Mouse (Mus musculus) layer of hippocampus, postnatal 36 days (tissue): ENCODE data around the gene Mef2d. TPM values are rescaled to one million over a fixed set of nuclear protein-coding genes. Genes with fewer than 3 reads are reported as not detected.
"Not testable (repeated sequence)": the region's sequence is repeated elsewhere in the genome, so short reads cannot be mapped to it uniquely, and the experiment has no call there.

Source experiments
- DNase-seq, 2 experiments: peaks; one replicate each; pipeline ENCODE4 v3.0.0; 2022
- total RNA-seq, 2 experiments: library from RNA; stranded (reverse); gene quantifications; 2 replicates each; pipeline ENCODE4 v1.2.3; 2021

The Mef2d gene
- total RNA-seq, 2 experiments from 2014 or later, result 191 to 207 TPM

GRCm38 (mm10) chr3:88150999-88151364 lies 8.8 kb downstream of the Mef2d start:
- no peak for DNase-seq

- peak; percentile 83 to 84 for DNase-seq
Observed at GRCm38 (mm10) chr3:88152056-88152455, 9.9 kb downstream of the Mef2d start.

- DNase-seq, result no peak
Observed at GRCm38 (mm10) chr3:88153290-88154011, 11.3 kb downstream of the Mef2d start.

GRCm38 (mm10) chr3:88154236-88154635 lies 12.1 kb downstream of the Mef2d start:
- no peak for DNase-seq

GRCm38 (mm10) chr3:88156817-88157216 lies 14.6 kb downstream of the Mef2d start:
- DNase-seq, result no peak

- no peak for DNase-seq
Observed at GRCm38 (mm10) chr3:88157771-88158597, 15.8 kb downstream of the Mef2d start.

- DNase-seq, result no peak
Observed at GRCm38 (mm10) chr3:88158991-88159390, 16.8 kb downstream of the Mef2d start.

- DNase-seq, result no peak
Observed at GRCm38 (mm10) chr3:88160856-88161255, 18.7 kb downstream of the Mef2d start.

- peak; percentile 52 to 69 for DNase-seq
Observed at GRCm38 (mm10) chr3:88162259-88162658, 20.1 kb downstream of the Mef2d start.

GRCm38 (mm10) chr3:88162811-88163210 lies 20.6 kb downstream of the Mef2d start:
- DNase-seq, result no peak

- no peak for DNase-seq
Observed at GRCm38 (mm10) chr3:88163847-88164246, 21.7 kb downstream of the Mef2d start.

GRCm38 (mm10) chr3:88164263-88164662 lies 22.1 kb downstream of the Mef2d start:
- no peak for DNase-seq

- no peak for DNase-seq
Observed at GRCm38 (mm10) chr3:88166056-88166455, 23.9 kb downstream of the Mef2d start.

GRCm38 (mm10) chr3:88170361-88170760 lies 28.2 kb downstream of the Mef2d start:
- no peak for DNase-seq

- DNase-seq, result no peak
Observed at GRCm38 (mm10) chr3:88172440-88172839, 30.3 kb downstream of the Mef2d start.

GRCm38 (mm10) chr3:88173375-88173774 lies 31.2 kb downstream of the Mef2d start:
- DNase-seq, result no peak

- no peak for DNase-seq
Observed at GRCm38 (mm10) chr3:88174894-88175293, 32.7 kb downstream of the Mef2d start.

- DNase-seq, result no peak
Observed at GRCm38 (mm10) chr3:88177106-88177505, 34.9 kb downstream of the Mef2d start.

GRCm38 (mm10) chr3:88177562-88178345 lies 35.6 kb downstream of the Mef2d start:
- DNase-seq, result peak; percentile 99

- not testable (repeated sequence) for DNase-seq
Observed at GRCm38 (mm10) chr3:88178346-88178733, 36.2 kb downstream of the Mef2d start.

- DNase-seq, result no peak
Observed at GRCm38 (mm10) chr3:88178986-88179385, 36.8 kb downstream of the Mef2d start.

GRCm38 (mm10) chr3:88181374-88181773 lies 39.2 kb downstream of the Mef2d start:
- peak; percentile 79 to 84 for DNase-seq

GRCm38 (mm10) chr3:88186424-88186823 lies 44.3 kb downstream of the Mef2d start:
- DNase-seq, result no peak
